In genomic region chr16:11526104-11526786, GRCm38 (mm10) we compare ENCODE assay signal across 9 mouse cellular contexts.
DNase-seq lines count a peak whose midpoint lies in the region; ATAC-seq and TF ChIP-seq lines count a peak whose summit lies in the region.
"Had no signal": no experiment of that assay in that cellular context is flagged by ENCODE, and none has a peak within 500 bp of the region (broad histone marks: within the 10 kb centered on the region; RNA-seq: fewer than 3 reads in every experiment).

No protein-coding gene starts in this region.

- no peak overlapping the region for H3ac ChIP-seq in myocyte (ENCODE audit: control insufficient read depth, insufficient read length)

- H3K4me2 ChIP-seq in kidney, embryonic 16.5 days (replicated peaks; ENCODE audit: low read depth, low read length) = no peak overlapping the region
- H3K4me2 ChIP-seq in embryonic facial prominence, embryonic 14.5 days (ENCODE audit: low read depth, low read length) = no peak overlapping the region
- H3K4me2 ChIP-seq in myocyte (ENCODE audit: low read depth) = peak overlapping the region; percentile 48
- H3K4me2 ChIP-seq: embryonic facial prominence, embryonic 12.5 days had no signal

- H3K9ac ChIP-seq in kidney, embryonic 16.5 days (replicated peaks; ENCODE audit: low read length) = no peak overlapping the region
- H3K9ac ChIP-seq in embryonic facial prominence, embryonic 14.5 days (ENCODE audit: low read depth, low read length) = no peak overlapping the region
- H3K9ac ChIP-seq: embryonic facial prominence, embryonic 12.5 days had no signal

- H3K4me1 ChIP-seq in kidney, embryonic 16.5 days (ENCODE audit: insufficient read depth, low read length) = 0 out of 2 replicates have a peak, but pooled peaks cover 3% of the 10 kb centered on the region
- H3K4me1 ChIP-seq in embryonic facial prominence, embryonic 14.5 days (ENCODE audit: control insufficient read depth, insufficient read depth, low read length) = no peaks in the 10 kb centered on the region
- peaks cover 3% of the 10 kb centered on the region; the same call in 1 of the 2 replicates for H3K4me1 ChIP-seq in lung, adult 2 months (ENCODE audit: control insufficient read depth, insufficient read depth, low read length)

- no peaks in the 10 kb centered on the region for H3K27me3 ChIP-seq in kidney, embryonic 16.5 days (ENCODE audit: insufficient read depth, low read length)
- H3K27me3 ChIP-seq in embryonic facial prominence, embryonic 14.5 days (replicated peaks; ENCODE audit: control insufficient read depth, insufficient read depth, low read length) = no peaks in the 10 kb centered on the region
- no peaks in the 10 kb centered on the region for H3K27me3 ChIP-seq in myocyte (ENCODE audit: control insufficient read depth, insufficient read depth, insufficient read length)
- H3K27me3 ChIP-seq: embryonic facial prominence, embryonic 12.5 days had no signal

- no peaks in the 10 kb centered on the region for H3K36me3 ChIP-seq in kidney, embryonic 16.5 days (ENCODE audit: insufficient read depth, low read length)
- no peaks in the 10 kb centered on the region for H3K36me3 ChIP-seq in embryonic facial prominence, embryonic 14.5 days (ENCODE audit: control insufficient read depth, insufficient read depth, low read length)
- H3K36me3 ChIP-seq in myocyte (ENCODE audit: control insufficient read depth, insufficient read depth) = no peaks in the 10 kb centered on the region
- H3K36me3 ChIP-seq: embryonic facial prominence, embryonic 12.5 days had no signal

- DNase-seq in kidney, adult 9 months = no peak
- DNase-seq in R1 (ENCODE audit: low read depth, low spot score) (peak; percentile 44), adipocyte (ENCODE audit: low spot score) (no peak)
- no peak for DNase-seq in embryonic facial prominence, embryonic 14.5 days (ENCODE audit: low spot score)
- DNase-seq in lung, adult 2 months = no peak
- DNase-seq in frontal cortex, postnatal 25 days (ENCODE audit: low spot score in 2 of 2) = no peak

- TF ChIP-seq CTCF in lung, adult 2 months (IDR thresholded peaks at IDR 0.05; ENCODE audit: insufficient read depth, low read length) = no peak

- TF ChIP-seq POLR2A in myocyte (IDR thresholded peaks at IDR 0.05; ENCODE audit: insufficient read length, low read depth) = no peak
- no peak for TF ChIP-seq POLR2A in lung, adult 2 months (IDR thresholded peaks at IDR 0.05; ENCODE audit: borderline replicate concordance, extremely low read depth, low read depth, low read length)

- peak overlapping the region; percentile 27; the same call in 1 of the 2 replicates for H3K27ac ChIP-seq in kidney, embryonic 16.5 days (ENCODE audit: low read length)
- H3K27ac ChIP-seq in embryonic facial prominence, embryonic 14.5 days (replicated peaks; ENCODE audit: low read depth, low read length) = no peak overlapping the region
- H3K27ac ChIP-seq: embryonic facial prominence, embryonic 12.5 days had no signal

- H3K9me3 ChIP-seq in kidney, embryonic 16.5 days (ENCODE audit: low read length) = no peaks in the 10 kb centered on the region
- no peaks in the 10 kb centered on the region for H3K9me3 ChIP-seq in embryonic facial prominence, embryonic 14.5 days (ENCODE audit: control insufficient read depth, low read length)
- H3K9me3 ChIP-seq: embryonic facial prominence, embryonic 12.5 days had no signal

- ATAC-seq in kidney, embryonic 16.5 days (ENCODE audit: low FRiP score, low TSS enrichment) = peak; percentile 66; the same call in 1 of the 2 replicates
- 0 out of 2 replicates have a peak, but pooled peaks have one; percentile 26 for ATAC-seq in embryonic facial prominence, embryonic 14.5 days (ENCODE audit: low read depth)

- H3K4me3 ChIP-seq in kidney, embryonic 16.5 days (ENCODE audit: low read length) = no peak overlapping the region
- H3K4me3 ChIP-seq in embryonic facial prominence, embryonic 14.5 days (ENCODE audit: low read depth, low read length) = no peak overlapping the region
- no peak overlapping the region for H3K4me3 ChIP-seq in myocyte
- H3K4me3 ChIP-seq in lung, adult 2 months (replicated peaks; ENCODE audit: extremely low read depth, low read depth, low read length) = no peak overlapping the region
- H3K4me3 ChIP-seq: embryonic facial prominence, embryonic 12.5 days had no signal

- WGBS in kidney, embryonic 16.5 days = 70% methylated on average over 10 of the region's 10 CpGs
- WGBS in embryonic facial prominence, embryonic 14.5 days = 65% methylated on average over 9 of the region's 10 CpGs
- WGBS in lung, adult 2 months = 66% methylated on average over 10 of the region's 10 CpGs

- no peaks in the 10 kb centered on the region for H3K79me2 ChIP-seq in myocyte (ENCODE audit: control insufficient read depth, insufficient read depth)

TF ChIP-seq in myocyte, 11 proteins besides CTCF, POLR2A, EP300 and RAD21:
- TF ChIP-seq TCF12 (IDR thresholded peaks at IDR 0.05; ENCODE audit: insufficient read depth, poor library complexity, severe bottlenecking) (no peak), USF1 (IDR thresholded peaks at IDR 0.05; ENCODE audit: low read depth) (no peak), CEBPB (IDR thresholded peaks at IDR 0.05; ENCODE audit: insufficient read depth, poor library complexity, severe bottlenecking) (no peak), TCF3 (IDR thresholded peaks at IDR 0.05; ENCODE audit: insufficient read length, low read depth) (no peak), REST (IDR thresholded peaks at IDR 0.05; ENCODE audit: insufficient read depth, insufficient read length) (no peak)
